Mouse (Mus musculus) G1E (cell line): Measurements from ENCODE around the gene Pet117. TPM values are rescaled to one million over a fixed set of nuclear protein-coding genes. Genes with fewer than 3 reads are reported as not detected.
"Not testable (repeated sequence)": the region's sequence is repeated elsewhere in the genome, so short reads cannot be mapped to it uniquely, and the experiment has no call there.

Source experiments
- ATAC-seq: 2 replicates; pipeline ENCODE4 v1.8.0; 2016; ENCODE audit warnings: mild to moderate bottlenecking; ENCODE audit not compliant: insufficient number of reproducible peaks, poor library complexity, low FRiP score, severe bottlenecking; ENCODE audit errors: extremely low read depth
- DNase-seq: peaks from one replicate; pipeline ENCODE4 v3.0.0; 2012; ENCODE audit warnings: low spot score
- H3K27me3 ChIP-seq: 2 replicates; pipeline ENCODE4 v1.6.1; 2012; ENCODE audit warnings: mild to moderate bottlenecking, low read length, inconsistent platforms; ENCODE audit not compliant: insufficient read depth
- H3K36me3 ChIP-seq: replicated peaks from 2 replicates; pipeline ENCODE3; 2012; ENCODE audit warnings: mild to moderate bottlenecking, inconsistent platforms
- H3K4me1 ChIP-seq: 2 replicates; pipeline ENCODE4 v1.6.1; 2012; ENCODE audit warnings: low read depth, low read length, inconsistent platforms, mixed read lengths; ENCODE audit not compliant: insufficient read depth
- H3K4me3 ChIP-seq: 2 replicates; pipeline ENCODE4 v1.5.1; 2012; ENCODE audit warnings: low read depth, mild to moderate bottlenecking, inconsistent platforms, low read length, moderate library complexity, mixed read lengths
- H3K9me3 ChIP-seq: replicated peaks from 2 replicates; pipeline ENCODE4 v1.6.1; 2012; ENCODE audit warnings: inconsistent platforms
- CTCF ChIP-seq: IDR thresholded peaks from 2 replicates; pipeline ENCODE4 v1.5.1; 2012; ENCODE audit warnings: low read depth, low read length, inconsistent platforms, mixed read lengths
- GATA1 ChIP-seq: IDR thresholded peaks from 2 replicates; pipeline ENCODE4 v1.6.1; 2012; ENCODE audit warnings: borderline replicate concordance, low read length, inconsistent platforms, mixed read lengths
- GATA2 ChIP-seq: IDR thresholded peaks from 2 replicates; pipeline ENCODE4 v1.6.1; 2012; ENCODE audit warnings: low read depth, low read length, inconsistent platforms, borderline replicate concordance
- POLR2AphosphoS5 ChIP-seq: IDR thresholded peaks from 2 replicates; pipeline ENCODE4 v1.6.1; 2012; ENCODE audit warnings: low read depth, low read length, inconsistent platforms; ENCODE audit not compliant: insufficient replicate concordance
- TAL1 ChIP-seq: conservative IDR thresholded peaks from 2 replicates; pipeline ENCODE4 v1.6.1; 2012; ENCODE audit warnings: low read depth, low read length, inconsistent platforms, mixed read lengths
- polyA plus RNA-seq: library from polyadenylated mRNA; stranded (reverse); fragments of >175 nt; gene quantifications from 2 replicates; pipeline ENCODE4 v1.2.3, GENCODE M21; 2012
- total RNA-seq, 2 experiments: library from RNA; stranded (forward) in 1 of 2; stranded (reverse) in 1 of 2; fragments of 200-1000 nt in 1 of 2; fragments of >200 nt in 1 of 2; fragmentation: Nextera tagmentation in 1 of 2; gene quantifications; 2 replicates each; pipeline ENCODE4 v1.2.3; 2014 to 2017

Pet117 gene
- total and polyA plus RNA-seq, 3 experiments, result 5.7 TPM; not detected in 2

DNA sequence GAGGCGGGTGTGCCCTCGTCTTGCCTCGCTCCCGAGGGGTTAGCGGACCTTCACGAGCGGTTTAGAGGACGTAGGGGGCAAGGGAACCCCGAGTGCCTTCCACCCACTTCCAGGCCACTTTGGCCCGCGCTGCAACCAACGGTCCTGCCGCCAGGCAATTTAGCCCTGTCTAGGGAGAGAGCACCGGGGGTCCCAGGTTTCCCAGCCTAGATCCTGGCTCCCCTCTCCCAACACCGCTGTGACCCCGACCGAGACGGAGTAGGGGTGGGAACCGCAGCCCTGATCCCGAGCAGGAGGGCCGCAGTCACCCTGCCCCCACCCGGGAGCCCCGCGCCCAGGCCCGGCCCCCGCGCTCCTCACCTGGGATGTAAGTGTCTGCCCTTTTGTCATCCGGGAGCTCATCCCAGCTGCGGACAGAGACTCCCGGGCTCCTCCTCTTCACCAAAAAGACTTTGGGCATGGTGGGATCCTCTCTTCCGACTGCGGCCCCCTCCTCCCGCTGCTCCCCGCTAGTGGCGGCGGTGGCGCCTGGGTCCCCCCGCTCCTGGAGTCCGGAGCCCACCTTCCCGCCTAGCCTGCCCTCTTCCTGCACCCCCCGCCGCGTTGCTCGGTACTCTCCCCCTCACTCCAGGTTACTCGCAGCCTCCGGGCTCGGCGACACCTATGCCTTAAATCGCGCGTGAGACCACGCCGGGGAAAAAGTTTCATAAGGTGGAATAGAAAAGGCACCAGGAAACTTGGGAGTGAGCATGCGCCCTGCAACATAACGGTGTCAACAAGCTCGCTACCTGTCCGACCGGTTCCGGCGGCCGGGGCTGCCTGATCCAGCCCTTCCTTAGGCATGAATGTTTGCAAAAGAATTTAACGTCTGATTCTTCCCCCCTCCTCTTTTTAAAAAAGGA lies 37.1 kb upstream of the Pet117 start, which contains the start of gene Ovol2:
Gene Ovol2 (minus strand): TSS at position 746 of the 902 bp plus-strand sequence.
- Histone ChIP-seq H3K4me1 (no peaks in the 10 kb centered on the region), H3K9me3 (peaks cover 16% of the 10 kb centered on the region), H3K36me3 (no peaks in the 10 kb centered on the region), H3K27me3 (peaks cover 23% of the 10 kb centered on the region), H3K4me3 (no peak within 1 kb of the TSS; the same call in 1 of the 2 replicates)
- DNase-seq (no peak), ATAC-seq (no peak)
- no peak for TF ChIP-seq GATA1
- TF ChIP-seq POLR2AphosphoS5, result no peak
- TF ChIP-seq TAL1, result no peak
- TF ChIP-seq GATA2, result no peak
- no peak for TF ChIP-seq CTCF

DNA sequence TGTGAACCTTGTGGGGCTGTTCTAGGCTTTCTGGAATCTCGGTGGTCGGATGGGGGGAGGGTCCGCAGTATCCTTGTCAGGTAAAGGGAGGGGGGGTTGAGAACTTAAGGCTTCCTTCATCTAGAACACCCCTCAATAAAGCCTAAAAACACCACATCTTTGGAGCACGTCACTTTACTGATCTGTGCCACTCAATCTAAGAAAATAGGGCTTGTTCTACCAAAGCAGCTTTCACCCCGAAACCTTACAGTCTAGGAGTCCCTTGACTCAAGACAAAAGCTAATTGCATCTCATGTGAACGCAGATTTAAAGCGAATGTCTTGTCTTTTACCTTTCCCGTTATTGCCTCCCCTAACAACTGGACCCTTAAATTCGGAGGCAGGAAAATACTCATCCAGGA lies 36.3 kb upstream of the Pet117 start:
- no peaks in the 10 kb centered on the region for H3K36me3 ChIP-seq
- no peaks in the 10 kb centered on the region for H3K4me1 ChIP-seq
- no peak overlapping the region for H3K4me3 ChIP-seq
- TF ChIP-seq GATA2 (no peak), TAL1 (no peak), CTCF (no peak), GATA1 (no peak)
- H3K9me3 ChIP-seq, result peaks cover 16% of the 10 kb centered on the region
- H3K27me3 ChIP-seq, result peaks cover 23% of the 10 kb centered on the region
- DNase-seq (no peak), ATAC-seq (no peak)

DNA sequence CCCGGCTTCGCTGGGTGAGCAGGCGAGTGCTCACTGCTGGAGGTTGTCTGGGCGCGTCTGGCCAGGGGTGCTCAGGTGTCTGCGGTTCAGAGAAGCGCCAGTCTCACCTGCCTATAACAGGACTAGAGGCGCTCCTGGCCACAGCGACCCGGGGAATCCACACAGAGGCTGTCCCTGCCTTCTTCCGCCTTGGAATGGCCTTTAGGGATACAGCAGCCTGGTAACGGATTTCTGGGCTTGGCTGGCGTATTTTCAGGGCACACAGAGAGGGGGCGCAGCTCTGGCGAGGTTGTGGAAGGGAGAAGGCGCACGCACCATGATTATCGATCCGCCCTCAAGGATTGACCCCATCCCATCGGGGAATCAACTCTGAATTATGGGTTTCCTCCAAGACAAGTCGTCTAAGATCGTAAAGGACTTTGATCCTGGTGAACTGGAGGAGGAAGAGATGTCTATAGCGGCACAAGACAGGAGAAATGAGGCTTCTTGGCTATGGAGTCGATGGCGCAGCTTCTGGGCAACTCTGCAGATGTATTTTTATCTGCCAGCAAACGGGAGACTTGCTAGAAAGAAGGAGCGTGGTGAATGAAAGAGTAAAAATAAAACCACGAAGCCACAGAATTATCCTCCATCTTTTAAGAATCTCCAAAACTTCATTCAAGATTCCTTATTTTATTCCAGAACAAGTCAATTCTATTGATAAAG lies 35.5 kb upstream of the Pet117 start:
- Histone ChIP-seq H3K27me3 (peaks cover 20% of the 10 kb centered on the region; the same call in 1 of the 2 replicates), H3K4me3 (no peak overlapping the region), H3K4me1 (no peaks in the 10 kb centered on the region), H3K36me3 (no peaks in the 10 kb centered on the region), H3K9me3 (peaks cover 16% of the 10 kb centered on the region)
- TF ChIP-seq GATA1 (no peak), POLR2AphosphoS5 (no peak), CTCF (no peak), GATA2 (no peak), TAL1 (no peak)
- ATAC-seq (no peak), DNase-seq (no peak)

DNA sequence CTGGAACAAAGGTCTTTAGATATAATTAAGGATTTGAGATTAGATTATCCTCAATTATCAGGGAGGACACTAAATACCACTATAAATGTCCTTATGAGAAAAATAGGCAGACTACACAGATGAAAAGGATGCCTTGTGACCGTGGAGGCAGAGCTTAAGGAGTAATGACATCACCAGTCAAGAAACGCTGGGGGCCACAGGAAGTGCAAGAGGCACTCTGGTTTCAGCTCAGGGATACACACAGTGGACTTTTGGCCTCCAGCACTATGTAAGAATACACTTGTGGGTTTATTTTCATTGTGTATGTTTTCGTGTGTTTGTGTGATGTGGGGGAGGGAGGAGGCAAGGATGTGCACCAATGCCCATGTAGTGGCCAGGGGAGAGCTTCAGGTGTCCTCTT lies 31.6 kb upstream of the Pet117 start:
- ATAC-seq (no peak), DNase-seq (no peak)
- Histone ChIP-seq H3K36me3 (no peaks in the 10 kb centered on the region), H3K4me3 (no peak overlapping the region), H3K9me3 (no peaks in the 10 kb centered on the region), H3K27me3 (peaks cover 4% of the 10 kb centered on the region; the same call in 1 of the 2 replicates), H3K4me1 (no peaks in the 10 kb centered on the region)
- TF ChIP-seq GATA2, result no peak
- no peak for TF ChIP-seq POLR2AphosphoS5
- no peak for TF ChIP-seq GATA1
- TF ChIP-seq TAL1, result no peak
- TF ChIP-seq CTCF, result no peak

DNA sequence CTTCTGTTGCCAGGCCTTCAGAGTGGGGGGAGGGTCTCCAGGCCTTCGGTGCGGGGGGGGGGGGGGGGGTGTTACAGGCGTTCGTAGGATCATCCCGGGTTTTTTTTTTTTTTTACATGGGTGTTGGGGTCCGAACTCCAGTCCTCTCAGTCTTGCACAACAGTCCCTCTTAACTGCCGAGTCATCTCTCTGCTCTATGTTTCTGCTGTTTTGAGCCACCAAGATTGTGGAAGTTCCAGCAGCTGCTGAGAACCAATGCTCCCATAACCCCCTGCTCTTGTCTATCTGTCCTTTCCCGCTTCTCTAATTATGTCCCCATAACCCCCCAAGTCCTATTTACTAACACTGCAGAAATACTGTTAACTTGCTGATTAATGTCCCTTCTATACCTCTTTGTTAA lies 31.1 kb upstream of the Pet117 start:
- no peaks in the 10 kb centered on the region for H3K9me3 ChIP-seq

DNA sequence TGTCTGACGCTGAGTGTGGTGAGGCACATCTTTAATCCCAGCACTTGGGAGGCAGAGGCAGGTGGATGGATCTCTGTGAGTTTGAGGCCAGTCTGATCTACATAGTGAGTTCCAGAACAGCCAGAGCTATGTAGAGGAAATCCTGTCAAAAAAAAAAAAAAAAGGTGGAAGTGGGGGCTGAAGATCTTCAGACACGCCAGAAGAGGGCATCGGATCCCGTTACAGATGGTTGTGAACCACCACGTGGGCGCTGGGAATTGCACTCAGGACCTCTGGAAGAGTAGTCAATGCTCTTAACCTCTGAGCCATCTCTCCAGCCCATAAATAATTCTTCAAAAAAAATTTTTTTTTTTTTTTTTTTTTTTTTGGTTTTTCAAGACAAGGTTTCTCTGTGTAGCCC lies 30.6 kb upstream of the Pet117 start:
- not testable (repeated sequence) for H3K4me1 ChIP-seq, H3K4me3 ChIP-seq, H3K27me3 ChIP-seq, H3K36me3 ChIP-seq, DNase-seq, ATAC-seq, H3K9me3 ChIP-seq

More for the DNA sequence above, 31.1 kb upstream of the Pet117 start:
- no peak for TF ChIP-seq POLR2AphosphoS5
- TF ChIP-seq GATA2, result no peak
- TF ChIP-seq CTCF, result no peak
- no peak for TF ChIP-seq GATA1
- no peak for TF ChIP-seq TAL1
- Histone ChIP-seq H3K36me3 (no peaks in the 10 kb centered on the region), H3K4me3 (no peak overlapping the region), H3K4me1 (no peaks in the 10 kb centered on the region), H3K27me3 (peaks cover 4% of the 10 kb centered on the region; the same call in 1 of the 2 replicates)
- ATAC-seq (no peak), DNase-seq (no peak)
